Mouse (Mus musculus): ENCODE data around the gene Olfr376. TPM values are rescaled to one million over a fixed set of nuclear protein-coding genes. Genes with fewer than 3 reads are reported as not detected.

The Olfr376 gene
- polyA plus RNA-seq (2012; rRNA removed; ENCODE audit: low replicate concordance): not detected in 2 replicates

GRCm38 (mm10) chr11:73370946-73371345 lies at the start of gene Olfr376:
Olfr376 (plus strand) TSS chr11:73371246.

GRCm38 (mm10) chr11:73329442-73329841 lies 41.6 kb upstream of the Olfr376 start, which contains the start of the genes Aspa, Gm49340 and Spata22:
Aspa (minus strand) TSS chr11:73329596.
Gm49340 (plus strand) TSS chr11:73329741.
Spata22 (plus strand) TSS chr11:73329741.

GRCm38 (mm10) chr11:73350483-73350882 lies 20.6 kb upstream of the Olfr376 start, which contains the start of gene Olfr20:
Olfr20 (plus strand) TSS chr11:73350783.

GRCm38 (mm10) chr11:73399514-73399913 lies 28.5 kb downstream of the Olfr376 start, which contains the start of gene Olfr1:
Olfr1 (minus strand) TSS chr11:73399614.

Other genes starting within 250 kb of the Olfr376 start
- gene Haspin, start 233.0 kb upstream of the Olfr376 start, polyA plus RNA-seq (2012; rRNA removed; ENCODE audit: low replicate concordance): 0.49 and 2.0 TPM in 2 replicates
- 7.5 and 13.0 TPM in 2 replicates for gene P2rx5, start 210.8 kb upstream of the Olfr376 start, polyA plus RNA-seq (2012; rRNA removed; ENCODE audit: low replicate concordance)
- 72.3 and 114 TPM in 2 replicates for gene Emc6, start 194.2 kb upstream of the Olfr376 start, polyA plus RNA-seq (2012; rRNA removed; ENCODE audit: low replicate concordance)
- 88.4 and 134 TPM in 2 replicates for gene Tax1bp3, start 194.2 kb upstream of the Olfr376 start, polyA plus RNA-seq (2012; rRNA removed; ENCODE audit: low replicate concordance)
- 23.6 and 41.4 TPM in 2 replicates for gene Ctns, start 172.2 kb upstream of the Olfr376 start, polyA plus RNA-seq (2012; rRNA removed; ENCODE audit: low replicate concordance)
- gene Shpk, start 171.8 kb upstream of the Olfr376 start, polyA plus RNA-seq (2012; rRNA removed; ENCODE audit: low replicate concordance): 13.1 and 13.7 TPM in 2 replicates
- gene Trpv1, start 137.0 kb upstream of the Olfr376 start, polyA plus RNA-seq (2012; rRNA removed; ENCODE audit: low replicate concordance): 5.1 and 10.4 TPM in 2 replicates
- 0.23 and 0.47 TPM in 2 replicates for gene Trpv3, start 103.9 kb upstream of the Olfr376 start, polyA plus RNA-seq (2012; rRNA removed; ENCODE audit: low replicate concordance)
- 4.0 and 17.4 TPM in 2 replicates for gene Aspa, start 41.6 kb upstream of the Olfr376 start, polyA plus RNA-seq (2012; rRNA removed; ENCODE audit: low replicate concordance)
- gene Gm49340, start 41.5 kb upstream of the Olfr376 start, polyA plus RNA-seq (2012; rRNA removed; ENCODE audit: low replicate concordance): 0.14 TPM in 1 of 2 replicates, not detected in the other
- gene Spata22, start 41.5 kb upstream of the Olfr376 start, polyA plus RNA-seq (2012; rRNA removed; ENCODE audit: low replicate concordance): 0.53 TPM in 1 of 2 replicates, not detected in the other
- gene Olfr20, start 20.5 kb upstream of the Olfr376 start, polyA plus RNA-seq (2012; rRNA removed; ENCODE audit: low replicate concordance): 0.53 and 0.99 TPM in 2 replicates
- gene Olfr1, start 28.4 kb downstream of the Olfr376 start, polyA plus RNA-seq (2012; rRNA removed; ENCODE audit: low replicate concordance): not detected in 2 replicates
- gene Olfr378, start 57.2 kb downstream of the Olfr376 start, polyA plus RNA-seq (2012; rRNA removed; ENCODE audit: low replicate concordance): not detected in 2 replicates
- not detected in 2 replicates for gene Olfr380, start 86.3 kb downstream of the Olfr376 start, polyA plus RNA-seq (2012; rRNA removed; ENCODE audit: low replicate concordance)
- not detected in 2 replicates for gene Olfr381, start 120.4 kb downstream of the Olfr376 start, polyA plus RNA-seq (2012; rRNA removed; ENCODE audit: low replicate concordance)
- gene Olfr382, start 146.0 kb downstream of the Olfr376 start, polyA plus RNA-seq (2012; rRNA removed; ENCODE audit: low replicate concordance): not detected in 2 replicates
- not detected in 2 replicates for gene Olfr385, start 221.8 kb downstream of the Olfr376 start, polyA plus RNA-seq (2012; rRNA removed; ENCODE audit: low replicate concordance)
- not detected in 2 replicates for gene Olfr384, start 227.3 kb downstream of the Olfr376 start, polyA plus RNA-seq (2012; rRNA removed; ENCODE audit: low replicate concordance)

Measured in mammary gland, adult 2 months (tissue).